Mouse (Mus musculus): ENCODE measurements around the gene Epn2. TPM values are rescaled to one million over a fixed set of nuclear protein-coding genes. Genes with fewer than 3 reads are reported as not detected.

Gene Epn2
- polyA plus RNA-seq, 1 experiment from 2014 or later: 19.7 TPM

DNA sequence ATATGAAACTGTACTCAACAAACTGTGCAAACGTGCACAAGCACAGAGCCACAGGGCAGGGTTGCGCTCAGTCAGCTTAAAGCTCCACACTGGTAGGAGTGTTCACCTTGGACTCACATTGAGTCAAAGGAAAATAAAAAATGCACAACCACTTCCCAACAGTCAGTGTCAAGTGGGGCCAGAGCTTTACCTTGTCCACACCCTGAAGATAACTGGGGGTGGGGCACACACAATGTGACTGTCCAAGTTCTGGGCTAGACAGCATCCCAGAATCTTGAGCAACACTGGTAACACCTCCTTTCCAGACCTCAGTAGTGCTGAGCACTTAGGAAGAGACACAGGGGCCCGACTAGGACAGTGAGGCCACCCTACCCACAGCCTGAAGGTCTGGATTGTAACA is 60.6 kb downstream of the Epn2 start:
- H3K9me3 ChIP-seq (replicated peaks; ENCODE audit: control insufficient read depth, low read length): no peaks in the 10 kb centered on the region
- H3K4me3 ChIP-seq (ENCODE audit: low read length): no peak overlapping the region
- no peaks in the 10 kb centered on the region for H3K27me3 ChIP-seq (ENCODE audit: control insufficient read depth, insufficient read depth, low read length)
- no peak; the same call in 1 of the 2 replicates for ATAC-seq (replicated peaks; ENCODE audit: extremely low read depth, insufficient read depth, low FRiP score)
- no peak overlapping the region for H3K9ac ChIP-seq (ENCODE audit: low read length)
- no peak overlapping the region for H3K27ac ChIP-seq (ENCODE audit: low read length)
- peaks cover 5% of the 10 kb centered on the region for H3K4me1 ChIP-seq (ENCODE audit: control insufficient read depth, insufficient read depth, low read length)
- peaks cover 34% of the 10 kb centered on the region for H3K36me3 ChIP-seq (ENCODE audit: control insufficient read depth, insufficient read depth)
- WGBS: 53% methylated on average over 3 of the region's 3 CpGs
- H3K4me2 ChIP-seq (ENCODE audit: low read depth, low read length): no peak overlapping the region

DNA sequence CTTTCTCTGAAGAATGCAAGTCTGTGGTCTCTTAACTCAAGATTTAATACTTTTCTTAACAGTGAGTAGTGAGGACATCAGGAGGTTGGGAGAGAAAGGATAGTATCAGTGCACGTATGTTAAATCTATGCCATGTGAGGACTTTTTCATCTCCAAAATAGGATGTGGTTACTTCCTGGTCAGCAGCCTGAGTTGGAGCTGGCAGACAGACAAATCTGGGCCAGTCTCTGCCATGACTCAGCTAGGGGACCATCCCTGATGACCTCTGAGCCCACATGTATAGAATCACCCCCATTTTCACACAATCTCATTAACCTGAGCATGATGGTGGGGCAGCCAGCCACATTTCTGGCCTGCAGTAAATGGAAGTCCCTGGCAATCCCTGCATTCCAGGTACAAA is 61.5 kb downstream of the Epn2 start:
- ATAC-seq (replicated peaks; ENCODE audit: extremely low read depth, insufficient read depth, low FRiP score): no peak
- H3K27me3 ChIP-seq (ENCODE audit: control insufficient read depth, insufficient read depth, low read length): no peaks in the 10 kb centered on the region
- no peak overlapping the region for H3K9ac ChIP-seq (ENCODE audit: low read length)
- no peak overlapping the region for H3K27ac ChIP-seq (ENCODE audit: low read length)
- H3K9me3 ChIP-seq (replicated peaks; ENCODE audit: control insufficient read depth, low read length): no peaks in the 10 kb centered on the region
- peaks cover 5% of the 10 kb centered on the region for H3K4me1 ChIP-seq (ENCODE audit: control insufficient read depth, insufficient read depth, low read length)
- H3K36me3 ChIP-seq (ENCODE audit: control insufficient read depth, insufficient read depth): peaks cover 33% of the 10 kb centered on the region
- WGBS: 74% methylated on average over 1 of the region's 1 CpGs
- H3K4me3 ChIP-seq (ENCODE audit: low read length): no peak overlapping the region
- no peak overlapping the region for H3K4me2 ChIP-seq (ENCODE audit: low read depth, low read length)

DNA sequence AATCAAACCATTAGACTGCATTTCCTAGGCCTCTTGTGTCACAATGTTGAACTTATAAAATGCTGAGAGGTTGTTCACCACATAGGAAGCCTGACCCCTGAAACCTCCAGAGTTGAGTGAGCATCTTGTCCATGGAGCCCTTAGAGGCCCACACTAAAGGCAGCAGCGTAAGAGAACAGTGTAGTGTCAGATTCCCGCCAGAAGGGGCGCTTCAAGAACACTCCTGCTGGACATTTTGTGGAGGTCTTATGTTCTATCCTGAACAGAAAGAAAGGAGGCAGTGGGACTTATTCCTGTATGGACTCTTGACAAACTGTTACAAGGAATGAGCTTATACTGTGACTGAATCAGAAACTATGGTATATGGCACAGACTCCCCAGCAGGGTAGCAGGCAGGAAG is 64.5 kb downstream of the Epn2 start:
- peaks cover 13% of the 10 kb centered on the region for H3K36me3 ChIP-seq (ENCODE audit: control insufficient read depth, insufficient read depth)

DNA sequence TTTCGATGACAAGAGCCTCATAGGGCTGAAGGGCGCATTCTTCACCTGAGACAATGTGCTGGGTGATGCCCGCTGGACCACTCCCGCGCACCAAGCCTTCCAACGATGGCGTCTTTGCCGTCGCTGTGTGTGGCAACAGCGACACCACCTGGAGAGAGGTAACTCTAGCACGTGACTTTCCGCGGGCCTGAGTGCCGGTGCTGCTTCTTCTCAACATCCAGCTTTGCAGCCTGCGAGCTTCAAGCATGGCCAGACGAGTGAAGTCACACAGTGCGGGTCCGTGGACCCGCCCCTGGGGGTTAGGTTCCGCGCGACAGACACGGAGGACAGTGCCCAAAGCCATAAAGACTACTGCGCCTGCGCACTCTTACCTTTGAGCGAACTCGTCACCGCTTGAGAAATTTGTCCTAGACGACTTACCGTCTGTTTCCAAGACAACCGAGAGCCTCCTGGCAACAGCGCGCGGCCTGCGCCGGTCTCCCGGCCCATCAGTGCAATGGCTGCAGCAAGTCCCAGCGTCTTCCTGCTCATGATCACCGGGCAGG is 74.7 kb downstream of the Epn2 start, which contains the start of gene B9d1:
Gene B9d1, plus strand, starts transcription at position 432 of the 545 bp plus-strand sequence.
- H3K4me1 ChIP-seq (ENCODE audit: control insufficient read depth, insufficient read depth, low read length): peaks cover 7% of the 10 kb centered on the region
- H3K4me2 ChIP-seq (ENCODE audit: low read depth, low read length): peak within 1 kb of the TSS; percentile 82
- H3K9me3 ChIP-seq (replicated peaks; ENCODE audit: control insufficient read depth, low read length): no peaks in the 10 kb centered on the region
- ATAC-seq (replicated peaks; ENCODE audit: extremely low read depth, insufficient read depth, low FRiP score): peak; percentile 92
- peak within 1 kb of the TSS; percentile 67 for H3K4me3 ChIP-seq (ENCODE audit: low read length)
- under 1% methylated on average over 39 of the region's 39 CpGs for WGBS
- no peaks in the 10 kb centered on the region for H3K36me3 ChIP-seq (ENCODE audit: control insufficient read depth, insufficient read depth)
- H3K9ac ChIP-seq (ENCODE audit: low read length): peak within 1 kb of the TSS; percentile 82
- peak within 1 kb of the TSS; percentile 58; the same call in 1 of the 2 replicates for H3K27ac ChIP-seq (ENCODE audit: low read length)
- no peaks in the 10 kb centered on the region for H3K27me3 ChIP-seq (ENCODE audit: control insufficient read depth, insufficient read depth, low read length)

More for the DNA sequence above, 64.5 kb downstream of the Epn2 start:
- H3K9me3 ChIP-seq (replicated peaks; ENCODE audit: control insufficient read depth, low read length): no peaks in the 10 kb centered on the region
- no peak overlapping the region for H3K4me3 ChIP-seq (ENCODE audit: low read length)
- H3K9ac ChIP-seq (ENCODE audit: low read length): no peak overlapping the region
- no peaks in the 10 kb centered on the region for H3K27me3 ChIP-seq (ENCODE audit: control insufficient read depth, insufficient read depth, low read length)
- H3K27ac ChIP-seq (ENCODE audit: low read length): no peak overlapping the region
- WGBS: 55% methylated on average over 3 of the region's 3 CpGs
- no peak overlapping the region for H3K4me2 ChIP-seq (ENCODE audit: low read depth, low read length)
- peaks cover 5% of the 10 kb centered on the region for H3K4me1 ChIP-seq (ENCODE audit: control insufficient read depth, insufficient read depth, low read length)
- ATAC-seq (replicated peaks; ENCODE audit: extremely low read depth, insufficient read depth, low FRiP score): no peak

DNA sequence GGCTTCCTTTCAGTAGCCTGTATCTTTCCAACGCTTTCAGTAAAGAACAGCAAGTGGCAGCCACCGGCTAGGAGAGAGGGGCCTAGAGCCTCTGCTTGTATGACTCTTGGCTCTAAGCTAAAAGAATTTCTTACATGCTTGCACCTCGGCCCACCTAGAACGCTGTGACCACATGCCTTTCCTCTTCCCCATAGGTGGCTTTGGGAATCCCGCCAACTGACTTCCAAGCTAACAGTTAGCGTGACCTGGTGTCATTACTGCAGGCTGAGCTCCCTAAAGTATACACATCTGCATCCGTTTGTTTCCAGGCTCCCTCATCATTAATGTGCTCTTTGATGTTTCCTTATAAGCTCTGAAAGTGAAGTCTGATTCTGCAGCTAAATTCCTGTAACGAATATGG is 75.6 kb downstream of the Epn2 start:
- WGBS: 76% methylated on average over 8 of the region's 8 CpGs
- no peak overlapping the region for H3K9ac ChIP-seq (ENCODE audit: low read length)
- no peaks in the 10 kb centered on the region for H3K27me3 ChIP-seq (ENCODE audit: control insufficient read depth, insufficient read depth, low read length)
- peaks cover 9% of the 10 kb centered on the region for H3K4me1 ChIP-seq (ENCODE audit: control insufficient read depth, insufficient read depth, low read length)
- no peaks in the 10 kb centered on the region for H3K9me3 ChIP-seq (replicated peaks; ENCODE audit: control insufficient read depth, low read length)
- no peak for ATAC-seq (replicated peaks; ENCODE audit: extremely low read depth, insufficient read depth, low FRiP score)
- no peak overlapping the region for H3K4me2 ChIP-seq (ENCODE audit: low read depth, low read length)
- no peak overlapping the region for H3K4me3 ChIP-seq (ENCODE audit: low read length)
- H3K27ac ChIP-seq (ENCODE audit: low read length): no peak overlapping the region
- H3K36me3 ChIP-seq (ENCODE audit: control insufficient read depth, insufficient read depth): no peaks in the 10 kb centered on the region

DNA sequence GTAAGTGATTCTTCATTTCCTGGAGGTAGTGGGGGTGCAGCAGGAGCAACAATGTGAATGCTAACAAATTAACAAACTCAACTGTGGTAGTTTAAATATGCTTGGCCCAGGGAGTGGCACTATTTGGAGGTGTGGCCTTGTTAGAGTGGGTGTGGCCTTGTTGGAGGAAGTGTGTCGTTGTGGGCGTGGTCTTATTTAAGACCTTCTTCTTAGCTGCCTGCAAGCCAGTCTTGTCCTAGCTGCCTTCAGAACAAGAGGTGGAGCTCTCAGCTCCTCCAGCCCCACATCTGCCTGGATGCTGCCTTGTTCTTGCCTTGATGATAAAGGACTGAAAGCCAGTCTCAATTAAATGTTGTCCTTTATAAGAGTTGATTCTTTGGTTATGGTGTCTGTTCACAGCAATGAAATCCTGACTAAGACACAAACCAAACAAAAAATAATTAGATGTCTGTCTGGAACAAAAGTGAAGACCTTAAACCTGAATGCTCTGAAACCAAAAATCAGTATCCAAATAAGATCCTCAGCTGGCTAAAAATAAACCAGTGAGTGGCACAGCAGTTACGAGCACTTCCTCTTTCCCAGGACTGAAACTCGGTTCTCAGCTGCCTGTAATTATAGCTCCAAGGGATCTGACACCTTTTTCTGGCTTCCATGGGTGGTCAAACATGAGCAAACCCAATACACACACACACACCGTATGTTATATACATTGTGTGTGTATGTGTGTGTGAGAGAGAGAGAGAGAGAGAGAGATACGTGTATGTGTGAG is 80.6 kb downstream of the Epn2 start:
- ATAC-seq (replicated peaks; ENCODE audit: extremely low read depth, insufficient read depth, low FRiP score): no peak
- H3K27me3 ChIP-seq (ENCODE audit: control insufficient read depth, insufficient read depth, low read length): no peaks in the 10 kb centered on the region
- H3K4me3 ChIP-seq (ENCODE audit: low read length): no peak overlapping the region
- no peak overlapping the region for H3K4me2 ChIP-seq (ENCODE audit: low read depth, low read length)
- 53% methylated on average over 6 of the region's 6 CpGs for whole genome bisulfite sequencing
- peak overlapping the region; percentile 76 for H3K27ac ChIP-seq (ENCODE audit: low read length)
- H3K9ac ChIP-seq (ENCODE audit: low read length): no peak overlapping the region; the same call in 1 of the 2 replicates
- no peaks in the 10 kb centered on the region for H3K36me3 ChIP-seq (ENCODE audit: control insufficient read depth, insufficient read depth)
- peaks cover 7% of the 10 kb centered on the region for H3K4me1 ChIP-seq (ENCODE audit: control insufficient read depth, insufficient read depth, low read length)
- H3K9me3 ChIP-seq (replicated peaks; ENCODE audit: control insufficient read depth, low read length): no peaks in the 10 kb centered on the region; the same call in 1 of the 2 replicates

DNA sequence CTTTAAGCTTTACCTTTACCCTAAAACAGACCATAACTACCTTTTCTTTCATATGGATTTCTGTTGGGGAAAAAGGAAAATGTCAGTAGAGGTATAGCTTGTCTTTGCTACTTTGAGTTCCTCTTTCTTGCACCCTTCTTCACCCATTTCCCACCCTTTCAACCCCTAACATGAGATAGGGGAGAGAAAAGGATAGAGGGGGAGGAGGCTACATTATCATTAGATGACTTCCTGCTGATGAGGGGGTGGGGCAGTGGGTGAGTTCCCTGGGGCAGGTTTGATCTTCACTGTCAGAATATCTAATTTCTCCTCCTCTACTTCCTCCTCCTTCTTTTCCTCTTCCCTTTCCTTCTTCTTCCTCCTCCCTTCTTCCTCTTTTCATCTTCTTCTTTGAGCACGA is 82.0 kb downstream of the Epn2 start:
- H3K4me2 ChIP-seq (ENCODE audit: low read depth, low read length): no peak overlapping the region
- no peak overlapping the region for H3K4me3 ChIP-seq (ENCODE audit: low read length)
- H3K9me3 ChIP-seq (replicated peaks; ENCODE audit: control insufficient read depth, low read length): no peaks in the 10 kb centered on the region; the same call in 1 of the 2 replicates
- H3K27me3 ChIP-seq (ENCODE audit: control insufficient read depth, insufficient read depth, low read length): no peaks in the 10 kb centered on the region
- H3K4me1 ChIP-seq (ENCODE audit: control insufficient read depth, insufficient read depth, low read length): peaks cover 14% of the 10 kb centered on the region
- no peaks in the 10 kb centered on the region for H3K36me3 ChIP-seq (ENCODE audit: control insufficient read depth, insufficient read depth)
- no peak for ATAC-seq (replicated peaks; ENCODE audit: extremely low read depth, insufficient read depth, low FRiP score)
- 63% methylated on average over 1 of the region's 1 CpGs for WGBS
- no peak overlapping the region for H3K27ac ChIP-seq (ENCODE audit: low read length)
- H3K9ac ChIP-seq (ENCODE audit: low read length): no peak overlapping the region

DNA sequence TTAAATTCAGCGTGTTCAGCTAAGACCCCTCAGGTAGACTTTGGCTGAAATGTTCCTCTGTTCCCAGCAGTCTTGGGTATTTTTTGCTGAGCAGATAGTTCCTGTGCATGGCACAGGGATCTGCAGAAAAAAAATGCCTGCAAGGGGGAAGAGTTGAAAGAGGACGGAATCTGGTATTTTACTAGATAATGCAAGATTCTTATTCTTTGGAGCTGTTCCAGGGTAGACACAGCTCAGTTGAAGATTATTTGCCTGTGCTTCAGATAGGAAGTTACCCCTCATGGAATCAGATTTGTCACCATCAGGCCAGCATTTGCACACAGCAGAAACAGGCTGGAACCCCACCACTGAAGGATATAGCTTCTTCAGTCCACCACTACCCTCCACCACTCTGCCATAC is 84.0 kb downstream of the Epn2 start:
- no peak overlapping the region for H3K4me3 ChIP-seq (ENCODE audit: low read length)
- 71% methylated on average over 2 of the region's 2 CpGs for WGBS

More for the DNA sequence above, 84.0 kb downstream of the Epn2 start:
- Histone ChIP-seq H3K27ac (ENCODE audit: low read length) (no peak overlapping the region), H3K4me1 (ENCODE audit: control insufficient read depth, insufficient read depth, low read length) (peaks cover 14% of the 10 kb centered on the region), H3K36me3 (ENCODE audit: control insufficient read depth, insufficient read depth) (peaks cover 16% of the 10 kb centered on the region), H3K4me2 (ENCODE audit: low read depth, low read length) (no peak overlapping the region), H3K27me3 (ENCODE audit: control insufficient read depth, insufficient read depth, low read length) (no peaks in the 10 kb centered on the region), H3K9me3 (replicated peaks; ENCODE audit: control insufficient read depth, low read length) (no peaks in the 10 kb centered on the region; the same call in 1 of the 2 replicates), H3K9ac (ENCODE audit: low read length) (no peak overlapping the region)
- no peak for ATAC-seq (replicated peaks; ENCODE audit: extremely low read depth, insufficient read depth, low FRiP score)

Measured in heart, embryonic 16.5 days (tissue).